Mouse (Mus musculus) midbrain, embryonic 11.5 days (tissue): ENCODE results near the gene Dnm3. TPM values are rescaled to one million over a fixed set of nuclear protein-coding genes. Genes with fewer than 3 reads are reported as not detected.
A peak's percentile ranks its signal among the peaks of the same experiment; 100 is the strongest.

Experiments used
- ATAC-seq: fragments of 200-750 bp; cut with Nextera tagmentation; 2 replicates; pipeline ENCODE4 v1.8.0; 2017; ENCODE audit warnings: moderate TSS enrichment, moderate library complexity; ENCODE audit not compliant: low FRiP score
- DNase-seq: peaks from one replicate; pipeline ENCODE4 v3.0.0; 2015; ENCODE audit warnings: low spot score; ENCODE audit errors: missing footprints
- H3K27ac ChIP-seq: fragments of 300-500 bp; sonication (generic); 2 replicates; pipeline ENCODE4 v1.5.1; 2014; ENCODE audit warnings: low read depth, low read length
- H3K27me3 ChIP-seq: fragments of 300-500 bp; sonication (generic); 2 replicates; pipeline ENCODE4 v1.6.1; 2014; ENCODE audit warnings: mild to moderate bottlenecking, low read length, moderate library complexity, mixed read lengths; ENCODE audit not compliant: control insufficient read depth, insufficient read depth
- H3K36me3 ChIP-seq: fragments of 300-500 bp; sonication (generic); 2 replicates; pipeline ENCODE4 v1.6.1; 2014; ENCODE audit warnings: mild to moderate bottlenecking, low read length, moderate library complexity, mixed read lengths; ENCODE audit not compliant: control insufficient read depth, insufficient read depth
- H3K4me1 ChIP-seq: fragments of 300-500 bp; sonication (generic); 2 replicates; pipeline ENCODE4 v1.6.1; 2014; ENCODE audit warnings: low read length; ENCODE audit not compliant: control insufficient read depth, insufficient read depth
- H3K4me2 ChIP-seq: fragments of 300-500 bp; sonication (generic); 2 replicates; pipeline ENCODE4 v1.6.1; 2014; ENCODE audit warnings: mild to moderate bottlenecking, moderate library complexity
- H3K4me3 ChIP-seq: fragments of 300-500 bp; sonication (generic); 2 replicates; pipeline ENCODE4 v1.5.1; 2014; ENCODE audit warnings: low read depth, low read length
- H3K9ac ChIP-seq: fragments of 300-500 bp; sonication (generic); 2 replicates; pipeline ENCODE4 v1.6.1; 2014; ENCODE audit warnings: low read length
- H3K9me3 ChIP-seq: fragments of 300-500 bp; sonication (generic); 2 replicates; pipeline ENCODE4 v1.6.1; 2016; ENCODE audit warnings: low read length; ENCODE audit not compliant: control insufficient read depth
- WGBS: fragments of 180-500 bp; shearing (Covaris S2); extraction: QIAGEN DNeasy Blood & Tissue Kit; methylation state at CpG from one replicate; pipeline ENCODE4 v1.1.7; 2014; 5-methylcytosine and 5-hydroxymethylcytosine counted together
- polyA plus RNA-seq: library from polyadenylated mRNA; unstranded; fragments of >200 nt; fragmentation: Nextera tagmentation; extraction: Ambion mirVana; gene quantifications from 2 replicates; pipeline ENCODE4 v1.2.1, GENCODE M21; 2014

Gene Dnm3
- polyA plus RNA-seq, 1 experiment from 2014 or later: 5.6 TPM

- no peak for ATAC-seq
These were observed 350.7 kb downstream of the Dnm3 start for GRCm38 (mm10) chr1:162126856-162127792.

GRCm38 (mm10) chr1:162124396-162124795 lies 353.4 kb downstream of the Dnm3 start:
- Histone ChIP-seq H3K4me3 (no peak overlapping the region), H3K36me3 (no peaks in the 10 kb centered on the region; the same call in 1 of the 2 replicates), H3K9ac (no peak overlapping the region), H3K27ac (no peak overlapping the region), H3K4me2 (no peak overlapping the region), H3K4me1 (no peaks in the 10 kb centered on the region), H3K9me3 (no peaks in the 10 kb centered on the region), H3K27me3 (no peaks in the 10 kb centered on the region)
- ATAC-seq (no peak), DNase-seq (no peak)
- WGBS: 56% methylated on average over 3 of the region's 3 CpGs

More at GRCm38 (mm10) chr1:162126856-162127792, 350.7 kb downstream of the Dnm3 start:
- Histone ChIP-seq H3K27ac (no peak overlapping the region), H3K27me3 (no peaks in the 10 kb centered on the region), H3K36me3 (no peaks in the 10 kb centered on the region; the same call in 1 of the 2 replicates), H3K4me1 (no peaks in the 10 kb centered on the region), H3K4me2 (no peak overlapping the region), H3K9me3 (no peaks in the 10 kb centered on the region), H3K4me3 (no peak overlapping the region), H3K9ac (no peak overlapping the region)
- 83% methylated on average over 8 of the region's 8 CpGs for WGBS
- DNase-seq: peak; percentile 69

GRCm38 (mm10) chr1:162121441-162122200 lies 356.2 kb downstream of the Dnm3 start:
- no peaks in the 10 kb centered on the region; the same call in 1 of the 2 replicates for H3K36me3 ChIP-seq
- H3K4me2 ChIP-seq: no peak overlapping the region
- no peak overlapping the region for H3K4me3 ChIP-seq
- 81% methylated on average over 7 of the region's 7 CpGs for WGBS
- ATAC-seq: no peak
- no peaks in the 10 kb centered on the region for H3K27me3 ChIP-seq
- H3K27ac ChIP-seq: no peak overlapping the region
- H3K9me3 ChIP-seq: no peaks in the 10 kb centered on the region
- no peaks in the 10 kb centered on the region for H3K4me1 ChIP-seq
- no peak overlapping the region for H3K9ac ChIP-seq
- DNase-seq: no peak

- Histone ChIP-seq H3K27me3 (no peaks in the 10 kb centered on the region), H3K4me2 (no peak overlapping the region), H3K36me3 (no peaks in the 10 kb centered on the region), H3K4me3 (no peak overlapping the region), H3K9ac (no peak overlapping the region), H3K4me1 (peaks cover 10% of the 10 kb centered on the region), H3K27ac (no peak overlapping the region), H3K9me3 (no peaks in the 10 kb centered on the region)
- WGBS: 74% methylated on average over 7 of the region's 7 CpGs
- no peak for DNase-seq
- peak; percentile 54 for ATAC-seq
These were observed 368.4 kb downstream of the Dnm3 start for GRCm38 (mm10) chr1:162109437-162109813.

GRCm38 (mm10) chr1:162108726-162109436 lies 369.0 kb downstream of the Dnm3 start:
- DNase-seq: peak; percentile 86
- Histone ChIP-seq H3K4me1 (peaks cover 10% of the 10 kb centered on the region), H3K9me3 (no peaks in the 10 kb centered on the region), H3K27ac (no peak overlapping the region), H3K27me3 (no peaks in the 10 kb centered on the region), H3K9ac (no peak overlapping the region; the same call in 1 of the 2 replicates), H3K4me2 (no peak overlapping the region), H3K36me3 (no peaks in the 10 kb centered on the region), H3K4me3 (no peak overlapping the region)
- WGBS: 40% methylated on average over 6 of the region's 6 CpGs
- peak; percentile 69 for ATAC-seq

GRCm38 (mm10) chr1:162108181-162108671 lies 369.6 kb downstream of the Dnm3 start:
- H3K9ac ChIP-seq: no peak overlapping the region; the same call in 1 of the 2 replicates
- WGBS: 47% methylated on average over 7 of the region's 7 CpGs
- H3K4me1 ChIP-seq: peaks cover 10% of the 10 kb centered on the region
- ATAC-seq: peak; percentile 70
- no peaks in the 10 kb centered on the region for H3K36me3 ChIP-seq
- H3K4me3 ChIP-seq: no peak overlapping the region
- H3K9me3 ChIP-seq: no peaks in the 10 kb centered on the region
- DNase-seq: peak; percentile 91
- no peak overlapping the region for H3K4me2 ChIP-seq
- H3K27me3 ChIP-seq: no peaks in the 10 kb centered on the region
- H3K27ac ChIP-seq: no peak overlapping the region

- Histone ChIP-seq H3K27ac (no peak overlapping the region), H3K4me1 (peaks cover 10% of the 10 kb centered on the region), H3K4me2 (no peak overlapping the region), H3K4me3 (no peak overlapping the region), H3K9me3 (no peaks in the 10 kb centered on the region), H3K36me3 (no peaks in the 10 kb centered on the region), H3K9ac (no peak overlapping the region), H3K27me3 (no peaks in the 10 kb centered on the region)
- 87% methylated on average over 4 of the region's 4 CpGs for WGBS
- DNase-seq: no peak
- no peak for ATAC-seq
These were observed 370.7 kb downstream of the Dnm3 start for GRCm38 (mm10) chr1:162107011-162107606.

- Histone ChIP-seq H3K9me3 (no peaks in the 10 kb centered on the region), H3K9ac (no peak overlapping the region), H3K4me3 (no peak overlapping the region), H3K27ac (no peak overlapping the region), H3K4me2 (no peak overlapping the region), H3K27me3 (no peaks in the 10 kb centered on the region), H3K36me3 (no peaks in the 10 kb centered on the region), H3K4me1 (no peaks in the 10 kb centered on the region)
- DNase-seq: no peak
- ATAC-seq: no peak
- 92% methylated on average over 10 of the region's 10 CpGs for WGBS
These were observed 376.6 kb downstream of the Dnm3 start for GRCm38 (mm10) chr1:162100961-162101830.
